Mouse (Mus musculus): Measurements from ENCODE around the gene Scrn2. TPM values are rescaled to one million over a fixed set of nuclear protein-coding genes. Genes with fewer than 3 reads are reported as not detected.

The Scrn2 gene
- 17.7 and 19.7 TPM in 2 replicates for polyA plus RNA-seq (2014; fragmentation: Nextera tagmentation; extraction: Ambion mirVana)

DNA sequence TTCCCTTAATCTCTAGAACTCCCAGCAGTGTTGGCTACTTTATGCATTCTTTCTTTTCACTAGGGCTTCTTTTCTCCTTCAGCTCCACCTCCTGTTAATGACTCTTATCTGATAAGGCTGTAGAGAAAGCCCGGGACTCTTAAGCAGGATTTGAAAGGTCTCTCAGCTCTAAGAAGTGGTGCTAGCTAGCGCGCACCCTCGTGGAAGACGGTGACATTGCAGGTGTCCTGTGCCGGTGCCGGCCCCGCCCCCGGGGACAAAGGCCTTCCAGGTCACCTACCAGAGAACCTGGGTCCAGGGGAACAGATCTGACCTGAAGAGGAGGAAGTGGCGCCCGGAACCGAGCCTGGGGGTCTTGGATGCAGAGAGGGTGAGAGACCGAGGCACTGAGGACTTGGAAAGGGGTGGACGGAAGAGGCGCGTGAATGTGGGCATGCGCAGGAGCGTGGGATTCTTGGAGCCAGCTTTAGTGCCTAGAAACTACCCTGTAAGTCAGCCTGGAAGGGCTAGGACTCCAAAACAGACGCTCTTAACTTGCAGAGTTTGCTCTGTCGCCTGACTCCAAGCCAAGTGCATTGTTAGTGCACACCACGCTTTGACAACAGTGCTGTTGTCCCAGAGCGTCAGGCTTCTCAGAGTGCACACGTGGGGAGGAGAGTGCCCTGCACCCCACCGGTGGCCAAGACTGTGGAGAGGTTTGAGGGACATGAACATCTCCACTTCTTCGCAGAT, at the start of gene Scrn2:
TSS of gene Scrn2 (plus strand) at position 253 of the 732 bp plus-strand sequence.
- peak; percentile 72 for ATAC-seq (ENCODE audit: insufficient number of reproducible peaks, insufficient read depth, low FRiP score, low read depth)
- 1% methylated on average over 25 of the region's 25 CpGs for WGBS

DNA sequence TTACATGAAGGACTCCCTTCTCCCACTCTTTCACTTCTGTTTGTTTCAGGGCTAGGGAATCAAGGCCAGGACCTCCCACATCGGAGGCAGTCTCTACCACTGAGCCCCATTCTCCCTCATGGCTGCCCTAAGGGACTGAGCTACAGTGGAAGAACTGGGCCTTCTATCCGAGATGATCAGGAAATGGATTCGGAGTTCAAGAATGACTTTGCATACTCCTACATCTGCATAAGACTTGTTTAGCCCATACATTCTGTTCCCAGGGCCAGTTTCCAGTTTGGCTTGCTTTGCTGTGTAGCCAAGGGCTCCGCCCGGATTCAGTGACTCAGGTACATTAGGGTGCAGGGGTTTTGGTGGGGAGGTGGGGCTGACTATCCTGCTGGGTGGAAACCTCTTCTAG, 49.7 kb upstream of the Scrn2 start:
- H3K27me3 ChIP-seq (ENCODE audit: control insufficient read depth, insufficient read depth, low read length), result no peaks in the 10 kb centered on the region
- no peak overlapping the region for H3K4me2 ChIP-seq (replicated peaks; ENCODE audit: low read depth, low read length)
- no peak overlapping the region for H3K4me3 ChIP-seq (ENCODE audit: low read depth, low read length)
- no peak overlapping the region for H3K9ac ChIP-seq (replicated peaks; ENCODE audit: low read depth, low read length)
- H3K9me3 ChIP-seq (ENCODE audit: control insufficient read depth, low read depth, low read length), result no peaks in the 10 kb centered on the region
- H3K36me3 ChIP-seq (ENCODE audit: control insufficient read depth, insufficient read depth, low read length), result no peaks in the 10 kb centered on the region
- WGBS, result 76% methylated on average over 5 of the region's 5 CpGs
- H3K27ac ChIP-seq (ENCODE audit: low read length), result peak overlapping the region; percentile 41; the same call in 1 of the 2 replicates
- peaks cover 18% of the 10 kb centered on the region for H3K4me1 ChIP-seq (ENCODE audit: control insufficient read depth, insufficient read depth, low read length)
- no peak for ATAC-seq (ENCODE audit: insufficient number of reproducible peaks, insufficient read depth, low FRiP score, low read depth)

More for the DNA sequence above, at the start of gene Scrn2:
- Histone ChIP-seq H3K4me1 (ENCODE audit: control insufficient read depth, insufficient read depth, low read length) (peaks cover 16% of the 10 kb centered on the region), H3K4me2 (replicated peaks; ENCODE audit: low read depth, low read length) (peak within 1 kb of the TSS; percentile 87), H3K9ac (replicated peaks; ENCODE audit: low read depth, low read length) (peak within 1 kb of the TSS; percentile 67), H3K36me3 (ENCODE audit: control insufficient read depth, insufficient read depth, low read length) (no peaks in the 10 kb centered on the region; the same call in 1 of the 2 replicates), H3K27me3 (ENCODE audit: control insufficient read depth, insufficient read depth, low read length) (no peaks in the 10 kb centered on the region), H3K4me3 (ENCODE audit: low read depth, low read length) (peak within 1 kb of the TSS; percentile 59), H3K27ac (ENCODE audit: low read length) (peak within 1 kb of the TSS; percentile 76; the same call in 1 of the 2 replicates), H3K9me3 (ENCODE audit: control insufficient read depth, low read depth, low read length) (no peaks in the 10 kb centered on the region)

DNA sequence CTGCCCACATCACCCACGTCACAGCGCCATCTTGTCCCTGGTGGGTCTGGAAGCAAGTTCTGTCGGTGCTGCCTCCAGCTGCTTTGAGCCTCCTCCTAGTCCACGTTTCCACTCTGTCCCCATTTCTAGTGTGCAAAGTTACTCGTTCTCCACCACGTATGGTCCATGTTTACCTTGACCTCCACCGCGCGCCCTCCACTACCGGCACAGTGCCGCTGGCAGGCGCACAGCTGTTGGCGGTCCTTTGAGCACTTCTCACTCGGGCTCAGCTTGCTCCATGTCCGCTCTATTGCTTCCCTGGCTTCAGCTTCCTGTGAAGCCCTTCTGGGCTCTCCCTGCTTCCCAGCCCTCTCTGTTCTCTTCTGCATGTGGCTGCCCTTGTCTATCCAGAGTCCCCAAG, 48.3 kb upstream of the Scrn2 start:
- no peak overlapping the region for H3K27ac ChIP-seq (ENCODE audit: low read length)
- no peaks in the 10 kb centered on the region for H3K27me3 ChIP-seq (ENCODE audit: control insufficient read depth, insufficient read depth, low read length)
- ATAC-seq (ENCODE audit: insufficient number of reproducible peaks, insufficient read depth, low FRiP score, low read depth), result no peak
- no peaks in the 10 kb centered on the region for H3K36me3 ChIP-seq (ENCODE audit: control insufficient read depth, insufficient read depth, low read length)
- WGBS, result 60% methylated on average over 15 of the region's 15 CpGs
- H3K4me2 ChIP-seq (replicated peaks; ENCODE audit: low read depth, low read length), result no peak overlapping the region
- no peaks in the 10 kb centered on the region for H3K9me3 ChIP-seq (ENCODE audit: control insufficient read depth, low read depth, low read length)
- peaks cover 8% of the 10 kb centered on the region for H3K4me1 ChIP-seq (ENCODE audit: control insufficient read depth, insufficient read depth, low read length)
- no peak overlapping the region for H3K9ac ChIP-seq (replicated peaks; ENCODE audit: low read depth, low read length)
- H3K4me3 ChIP-seq (ENCODE audit: low read depth, low read length), result no peak overlapping the region

DNA sequence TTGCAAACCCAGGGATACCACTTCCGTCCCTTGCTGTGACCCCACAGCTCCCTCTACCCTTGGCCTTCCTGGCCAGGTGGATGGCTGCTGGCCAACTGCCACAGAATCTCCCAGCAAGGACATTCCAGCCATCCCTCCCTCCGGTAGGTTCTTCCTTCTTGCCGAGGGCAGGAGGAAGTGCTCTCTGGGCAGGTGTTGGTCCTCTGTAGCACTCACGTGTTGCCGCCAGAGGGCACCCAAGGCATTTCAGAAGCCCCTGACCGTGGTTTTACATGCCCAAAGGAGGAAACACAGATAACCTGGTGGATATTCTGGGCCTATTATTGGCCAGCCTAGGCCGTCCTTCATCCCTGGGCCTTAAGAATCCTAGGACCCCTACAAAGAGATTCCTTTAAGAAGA, 47.4 kb upstream of the Scrn2 start:
- Histone ChIP-seq H3K4me1 (ENCODE audit: control insufficient read depth, insufficient read depth, low read length) (peaks cover 8% of the 10 kb centered on the region; the same call in 1 of the 2 replicates), H3K9ac (replicated peaks; ENCODE audit: low read depth, low read length) (no peak overlapping the region), H3K27me3 (ENCODE audit: control insufficient read depth, insufficient read depth, low read length) (no peaks in the 10 kb centered on the region), H3K27ac (ENCODE audit: low read length) (no peak overlapping the region), H3K4me3 (ENCODE audit: low read depth, low read length) (no peak overlapping the region), H3K36me3 (ENCODE audit: control insufficient read depth, insufficient read depth, low read length) (no peaks in the 10 kb centered on the region), H3K4me2 (replicated peaks; ENCODE audit: low read depth, low read length) (no peak overlapping the region), H3K9me3 (ENCODE audit: control insufficient read depth, low read depth, low read length) (no peaks in the 10 kb centered on the region)
- no peak for ATAC-seq (ENCODE audit: insufficient number of reproducible peaks, insufficient read depth, low FRiP score, low read depth)
- WGBS, result 2% methylated on average over 7 of the region's 7 CpGs

DNA sequence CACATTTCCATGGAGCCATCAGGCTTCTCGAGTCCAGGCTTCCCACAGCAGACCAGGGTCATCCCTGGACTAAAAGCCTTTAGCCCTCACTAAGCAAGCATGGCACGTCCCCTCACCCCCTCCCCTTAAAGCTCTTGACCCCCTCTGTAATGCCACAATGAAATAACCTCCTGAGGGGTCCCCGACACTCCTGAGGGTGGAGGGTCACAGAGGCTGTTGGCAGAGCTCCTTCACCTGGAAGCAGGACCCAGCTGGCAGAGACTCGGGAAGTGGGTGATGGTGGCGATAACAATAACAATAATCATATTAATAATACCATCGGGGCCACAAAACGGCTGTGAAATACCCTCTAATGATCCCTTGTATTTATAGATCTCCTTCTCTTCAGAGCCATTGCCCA, 46.9 kb upstream of the Scrn2 start, which contains the start of gene Sp2:
TSS of gene Sp2 (minus strand) at position 101 of the 400 bp plus-strand sequence.
- Histone ChIP-seq H3K4me2 (replicated peaks; ENCODE audit: low read depth, low read length) (no peak within 1 kb of the TSS), H3K27ac (ENCODE audit: low read length) (no peak within 1 kb of the TSS), H3K9me3 (ENCODE audit: control insufficient read depth, low read depth, low read length) (no peaks in the 10 kb centered on the region), H3K4me1 (ENCODE audit: control insufficient read depth, insufficient read depth, low read length) (peaks cover 13% of the 10 kb centered on the region; the same call in 1 of the 2 replicates), H3K36me3 (ENCODE audit: control insufficient read depth, insufficient read depth, low read length) (no peaks in the 10 kb centered on the region), H3K4me3 (ENCODE audit: low read depth, low read length) (no peak within 1 kb of the TSS), H3K27me3 (ENCODE audit: control insufficient read depth, insufficient read depth, low read length) (no peaks in the 10 kb centered on the region), H3K9ac (replicated peaks; ENCODE audit: low read depth, low read length) (no peak within 1 kb of the TSS)
- WGBS, result 78% methylated on average over 7 of the region's 7 CpGs
- ATAC-seq (ENCODE audit: insufficient number of reproducible peaks, insufficient read depth, low FRiP score, low read depth), result no peak

DNA sequence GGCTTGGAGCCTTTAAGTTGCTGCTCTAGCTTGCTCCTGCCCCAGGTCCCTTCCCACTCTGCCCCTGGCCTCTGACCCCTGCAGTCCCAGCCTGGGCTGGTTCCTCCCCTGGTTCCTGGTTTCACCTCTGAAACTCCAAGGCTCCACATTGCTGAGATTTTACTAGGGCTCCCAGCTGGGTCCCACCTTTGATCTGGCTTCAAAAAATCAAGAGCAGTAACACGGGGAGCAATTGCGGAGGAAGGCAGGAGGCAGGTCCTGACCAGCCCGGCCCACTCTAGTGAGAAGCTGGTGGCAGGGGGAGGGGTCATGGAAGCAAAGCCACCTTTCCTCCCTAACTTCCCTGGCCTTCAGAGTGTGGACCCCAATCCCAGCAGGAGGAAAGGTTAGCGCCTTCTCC, 44.8 kb upstream of the Scrn2 start:
- Histone ChIP-seq H3K4me2 (replicated peaks; ENCODE audit: low read depth, low read length) (no peak overlapping the region), H3K4me3 (ENCODE audit: low read depth, low read length) (no peak overlapping the region), H3K9me3 (ENCODE audit: control insufficient read depth, low read depth, low read length) (no peaks in the 10 kb centered on the region), H3K9ac (replicated peaks; ENCODE audit: low read depth, low read length) (no peak overlapping the region), H3K27me3 (ENCODE audit: control insufficient read depth, insufficient read depth, low read length) (no peaks in the 10 kb centered on the region), H3K4me1 (ENCODE audit: control insufficient read depth, insufficient read depth, low read length) (peaks cover 12% of the 10 kb centered on the region; the same call in 1 of the 2 replicates), H3K27ac (ENCODE audit: low read length) (no peak overlapping the region), H3K36me3 (ENCODE audit: control insufficient read depth, insufficient read depth, low read length) (no peaks in the 10 kb centered on the region)
- WGBS, result 38% methylated on average over 4 of the region's 4 CpGs
- no peak for ATAC-seq (ENCODE audit: insufficient number of reproducible peaks, insufficient read depth, low FRiP score, low read depth)

DNA sequence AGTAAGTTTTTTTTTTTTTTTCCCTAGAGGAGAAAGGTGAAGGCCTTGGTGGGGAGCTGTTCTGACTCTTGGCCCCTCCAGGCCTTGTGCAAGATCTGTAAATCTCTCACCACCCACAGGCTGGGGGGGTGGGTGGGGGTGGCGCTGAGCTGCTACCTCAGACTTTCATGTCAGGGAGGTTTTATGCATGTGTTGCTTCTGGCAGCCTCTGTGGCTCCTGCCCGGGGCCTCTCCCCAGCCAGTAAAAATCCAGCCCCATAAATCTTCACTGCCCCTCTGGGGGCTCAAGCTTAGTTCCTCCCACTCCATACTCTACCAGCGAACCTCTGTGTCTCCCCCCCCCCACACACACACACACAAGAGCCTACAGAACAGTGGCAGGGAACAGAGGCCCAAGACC, 43.3 kb upstream of the Scrn2 start:
- no peak for ATAC-seq (ENCODE audit: insufficient number of reproducible peaks, insufficient read depth, low FRiP score, low read depth)
- Histone ChIP-seq H3K9ac (replicated peaks; ENCODE audit: low read depth, low read length) (no peak overlapping the region), H3K4me3 (ENCODE audit: low read depth, low read length) (no peak overlapping the region), H3K4me1 (ENCODE audit: control insufficient read depth, insufficient read depth, low read length) (peaks cover 12% of the 10 kb centered on the region; the same call in 1 of the 2 replicates), H3K36me3 (ENCODE audit: control insufficient read depth, insufficient read depth, low read length) (no peaks in the 10 kb centered on the region), H3K9me3 (ENCODE audit: control insufficient read depth, low read depth, low read length) (no peaks in the 10 kb centered on the region), H3K27me3 (ENCODE audit: control insufficient read depth, insufficient read depth, low read length) (no peaks in the 10 kb centered on the region), H3K4me2 (replicated peaks; ENCODE audit: low read depth, low read length) (no peak overlapping the region), H3K27ac (ENCODE audit: low read length) (no peak overlapping the region)
- WGBS, result 20% methylated on average over 3 of the region's 3 CpGs

DNA sequence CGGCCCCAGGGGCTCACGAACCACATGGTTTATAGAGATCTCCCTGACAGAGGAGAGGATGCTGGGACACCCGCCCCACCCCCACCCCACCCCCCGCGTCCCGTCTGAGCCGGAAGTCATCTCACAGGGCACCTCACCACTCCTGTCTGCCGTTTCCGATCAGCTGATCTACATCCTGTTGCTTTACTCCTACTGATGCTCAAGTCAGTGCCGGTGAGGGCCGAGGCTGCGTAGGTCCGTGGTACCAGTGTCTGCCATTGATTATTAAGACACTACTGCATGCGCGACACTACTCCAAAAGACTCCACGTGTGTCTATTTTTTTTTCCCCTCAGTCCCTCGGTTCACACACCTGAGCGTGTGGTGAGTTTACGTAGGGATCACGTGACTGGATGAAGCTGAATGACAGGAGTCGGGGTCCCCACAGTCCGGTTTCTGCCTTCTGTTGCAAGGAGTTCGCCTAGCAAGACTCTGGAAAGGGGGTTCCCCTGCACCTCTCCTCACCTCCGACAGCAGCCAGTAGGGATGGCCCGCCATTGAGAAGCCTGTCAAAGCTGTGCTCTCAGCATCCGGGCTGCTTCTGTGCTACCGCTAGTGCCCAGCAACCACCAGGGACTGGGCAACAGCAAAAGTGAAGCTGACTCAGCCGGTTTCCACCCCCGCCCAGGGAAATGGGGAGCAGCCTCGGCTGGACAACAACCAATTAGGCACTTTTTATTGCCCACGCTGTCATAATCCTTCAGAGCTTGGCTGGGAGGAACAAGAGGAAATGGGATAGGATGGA, 41.7 kb upstream of the Scrn2 start:
- H3K36me3 ChIP-seq (ENCODE audit: control insufficient read depth, insufficient read depth, low read length), result no peaks in the 10 kb centered on the region
- H3K9ac ChIP-seq (replicated peaks; ENCODE audit: low read depth, low read length), result no peak overlapping the region
- 8% methylated on average over 31 of the region's 31 CpGs for WGBS
- H3K27ac ChIP-seq (ENCODE audit: low read length), result no peak overlapping the region
- no peak for ATAC-seq (ENCODE audit: insufficient number of reproducible peaks, insufficient read depth, low FRiP score, low read depth)
- no peaks in the 10 kb centered on the region for H3K27me3 ChIP-seq (ENCODE audit: control insufficient read depth, insufficient read depth, low read length)
- H3K4me3 ChIP-seq (ENCODE audit: low read depth, low read length), result peak overlapping the region; percentile 13; the same call in 1 of the 2 replicates
- H3K9me3 ChIP-seq (ENCODE audit: control insufficient read depth, low read depth, low read length), result no peaks in the 10 kb centered on the region
- H3K4me2 ChIP-seq (replicated peaks; ENCODE audit: low read depth, low read length), result peak overlapping the region; percentile 39
- H3K4me1 ChIP-seq (ENCODE audit: control insufficient read depth, insufficient read depth, low read length), result peaks cover 18% of the 10 kb centered on the region; the same call in 1 of the 2 replicates

Measured in stomach, embryonic 14.5 days (tissue).